Mouse (Mus musculus): ENCODE data around the gene Aif1. TPM values are rescaled to one million over a fixed set of nuclear protein-coding genes. Genes with fewer than 3 reads are reported as not detected.

The Aif1 gene
- polyA plus RNA-seq, 1 experiment from 2014 or later, result 6.2 TPM

- Histone ChIP-seq H3K36me3 (ENCODE audit: control insufficient read depth, insufficient read depth, low read length) (no peaks in the 10 kb centered on the region), H3K4me1 (ENCODE audit: control insufficient read depth, insufficient read depth, low read length) (peaks cover 9% of the 10 kb centered on the region; the same call in 1 of the 2 replicates), H3K9me3 (replicated peaks; ENCODE audit: control insufficient read depth, low read length, poor library complexity, severe bottlenecking) (no peaks in the 10 kb centered on the region), H3K27ac (ENCODE audit: low read length) (no peak overlapping the region), H3K9ac (ENCODE audit: low read depth, low read length) (no peak overlapping the region), H3K4me3 (ENCODE audit: low read depth, low read length) (no peak overlapping the region), H3K4me2 (ENCODE audit: low read length) (no peak overlapping the region), H3K27me3 (ENCODE audit: control insufficient read depth, insufficient read depth, low read depth, low read length) (peaks cover 21% of the 10 kb centered on the region)
- no peak for ATAC-seq
- WGBS, result 50% methylated on average over 5 of the region's 6 CpGs
Measured at GRCm38 (mm10) chr17:35197126-35197525, 21.3 kb upstream of the Aif1 start.

- ATAC-seq, result no peak
- peak overlapping the region; percentile 67 for H3K4me2 ChIP-seq (ENCODE audit: low read length)
- H3K36me3 ChIP-seq (ENCODE audit: control insufficient read depth, insufficient read depth, low read length), result no peaks in the 10 kb centered on the region
- H3K4me1 ChIP-seq (ENCODE audit: control insufficient read depth, insufficient read depth, low read length), result peaks cover 9% of the 10 kb centered on the region; the same call in 1 of the 2 replicates
- 33% methylated on average over 9 of the region's 9 CpGs for WGBS
- H3K9me3 ChIP-seq (replicated peaks; ENCODE audit: control insufficient read depth, low read length, poor library complexity, severe bottlenecking), result no peaks in the 10 kb centered on the region
- peak overlapping the region; percentile 45 for H3K4me3 ChIP-seq (ENCODE audit: low read depth, low read length)
- no peak overlapping the region for H3K9ac ChIP-seq (ENCODE audit: low read depth, low read length)
- peaks cover 21% of the 10 kb centered on the region for H3K27me3 ChIP-seq (ENCODE audit: control insufficient read depth, insufficient read depth, low read depth, low read length)
- no peak overlapping the region for H3K27ac ChIP-seq (ENCODE audit: low read length)
Measured at GRCm38 (mm10) chr17:35196321-35196641, 20.4 kb upstream of the Aif1 start.

- WGBS, result 2% methylated on average over 66 of the region's 66 CpGs
- peaks cover 9% of the 10 kb centered on the region; the same call in 1 of the 2 replicates for H3K4me1 ChIP-seq (ENCODE audit: control insufficient read depth, insufficient read depth, low read length)
- H3K27me3 ChIP-seq (ENCODE audit: control insufficient read depth, insufficient read depth, low read depth, low read length), result peaks cover 21% of the 10 kb centered on the region
- H3K9ac ChIP-seq (ENCODE audit: low read depth, low read length), result peak overlapping the region; percentile 61
- no peak overlapping the region for H3K27ac ChIP-seq (ENCODE audit: low read length)
- H3K4me2 ChIP-seq (ENCODE audit: low read length), result peak overlapping the region; percentile 67
- no peaks in the 10 kb centered on the region for H3K36me3 ChIP-seq (ENCODE audit: control insufficient read depth, insufficient read depth, low read length)
- H3K9me3 ChIP-seq (replicated peaks; ENCODE audit: control insufficient read depth, low read length, poor library complexity, severe bottlenecking), result no peaks in the 10 kb centered on the region
- peak; percentile 56; the same call in 1 of the 2 replicates for ATAC-seq
- H3K4me3 ChIP-seq (ENCODE audit: low read depth, low read length), result peak overlapping the region; percentile 45
Measured at GRCm38 (mm10) chr17:35195631-35196320, 19.9 kb upstream of the Aif1 start.

- H3K4me2 ChIP-seq (ENCODE audit: low read length), result peak overlapping the region; percentile 67
- no peak for ATAC-seq
- WGBS, result 45% methylated on average over 19 of the region's 19 CpGs
- H3K27me3 ChIP-seq (ENCODE audit: control insufficient read depth, insufficient read depth, low read depth, low read length), result peaks cover 21% of the 10 kb centered on the region
- H3K27ac ChIP-seq (ENCODE audit: low read length), result no peak overlapping the region
- H3K4me1 ChIP-seq (ENCODE audit: control insufficient read depth, insufficient read depth, low read length), result peaks cover 9% of the 10 kb centered on the region; the same call in 1 of the 2 replicates
- H3K4me3 ChIP-seq (ENCODE audit: low read depth, low read length), result peak overlapping the region; percentile 45
- H3K36me3 ChIP-seq (ENCODE audit: control insufficient read depth, insufficient read depth, low read length), result no peaks in the 10 kb centered on the region
- H3K9ac ChIP-seq (ENCODE audit: low read depth, low read length), result peak overlapping the region; percentile 61; the same call in 1 of the 2 replicates
- no peaks in the 10 kb centered on the region for H3K9me3 ChIP-seq (replicated peaks; ENCODE audit: control insufficient read depth, low read length, poor library complexity, severe bottlenecking)
Measured at GRCm38 (mm10) chr17:35194844-35195630, 19.2 kb upstream of the Aif1 start.

- Histone ChIP-seq H3K36me3 (ENCODE audit: control insufficient read depth, insufficient read depth, low read length) (no peaks in the 10 kb centered on the region), H3K9ac (ENCODE audit: low read depth, low read length) (no peak within 1 kb of the TSS), H3K27ac (ENCODE audit: low read length) (no peak within 1 kb of the TSS), H3K4me1 (ENCODE audit: control insufficient read depth, insufficient read depth, low read length) (peaks cover 9% of the 10 kb centered on the region; the same call in 1 of the 2 replicates), H3K4me3 (ENCODE audit: low read depth, low read length) (peak within 1 kb of the TSS; percentile 45), H3K9me3 (replicated peaks; ENCODE audit: control insufficient read depth, low read length, poor library complexity, severe bottlenecking) (no peaks in the 10 kb centered on the region), H3K27me3 (ENCODE audit: control insufficient read depth, insufficient read depth, low read depth, low read length) (peaks cover 21% of the 10 kb centered on the region), H3K4me2 (ENCODE audit: low read length) (no peak within 1 kb of the TSS; the same call in 1 of the 2 replicates)
- 81% methylated on average over 28 of the region's 28 CpGs for WGBS
- no peak for ATAC-seq
Measured at GRCm38 (mm10) chr17:35193881-35194843, 18.3 kb upstream of the Aif1 start, which contains the start of gene Ltb. Ltb (plus strand) TSS chr17:35194439.

GRCm38 (mm10) chr17:35192924-35193323, 17.1 kb upstream of the Aif1 start:
- no peak overlapping the region for H3K9ac ChIP-seq (ENCODE audit: low read depth, low read length)
- ATAC-seq, result no peak
- no peak overlapping the region for H3K4me3 ChIP-seq (ENCODE audit: low read depth, low read length)
- no peak overlapping the region for H3K4me2 ChIP-seq (ENCODE audit: low read length)
- H3K9me3 ChIP-seq (replicated peaks; ENCODE audit: control insufficient read depth, low read length, poor library complexity, severe bottlenecking), result no peaks in the 10 kb centered on the region
- WGBS, result 83% methylated on average over 5 of the region's 5 CpGs
- H3K27me3 ChIP-seq (ENCODE audit: control insufficient read depth, insufficient read depth, low read depth, low read length), result peaks cover 21% of the 10 kb centered on the region
- H3K27ac ChIP-seq (ENCODE audit: low read length), result no peak overlapping the region
- peaks cover 9% of the 10 kb centered on the region; the same call in 1 of the 2 replicates for H3K4me1 ChIP-seq (ENCODE audit: control insufficient read depth, insufficient read depth, low read length)
- no peaks in the 10 kb centered on the region for H3K36me3 ChIP-seq (ENCODE audit: control insufficient read depth, insufficient read depth, low read length)

GRCm38 (mm10) chr17:35191723-35192122, 15.9 kb upstream of the Aif1 start:
- Histone ChIP-seq H3K9ac (ENCODE audit: low read depth, low read length) (no peak overlapping the region), H3K4me2 (ENCODE audit: low read length) (no peak overlapping the region), H3K9me3 (replicated peaks; ENCODE audit: control insufficient read depth, low read length, poor library complexity, severe bottlenecking) (no peaks in the 10 kb centered on the region), H3K27me3 (ENCODE audit: control insufficient read depth, insufficient read depth, low read depth, low read length) (peaks cover 17% of the 10 kb centered on the region), H3K36me3 (ENCODE audit: control insufficient read depth, insufficient read depth, low read length) (no peaks in the 10 kb centered on the region), H3K4me1 (ENCODE audit: control insufficient read depth, insufficient read depth, low read length) (peaks cover 9% of the 10 kb centered on the region; the same call in 1 of the 2 replicates), H3K27ac (ENCODE audit: low read length) (no peak overlapping the region), H3K4me3 (ENCODE audit: low read depth, low read length) (no peak overlapping the region)
- WGBS, result 68% methylated on average over 2 of the region's 2 CpGs
- ATAC-seq, result no peak

- no peak for ATAC-seq
- Histone ChIP-seq H3K36me3 (ENCODE audit: control insufficient read depth, insufficient read depth, low read length) (no peaks in the 10 kb centered on the region), H3K4me2 (ENCODE audit: low read length) (no peak overlapping the region), H3K9ac (ENCODE audit: low read depth, low read length) (no peak overlapping the region), H3K9me3 (replicated peaks; ENCODE audit: control insufficient read depth, low read length, poor library complexity, severe bottlenecking) (no peaks in the 10 kb centered on the region), H3K27ac (ENCODE audit: low read length) (no peak overlapping the region), H3K4me1 (ENCODE audit: control insufficient read depth, insufficient read depth, low read length) (no peaks in the 10 kb centered on the region; the same call in 1 of the 2 replicates), H3K27me3 (ENCODE audit: control insufficient read depth, insufficient read depth, low read depth, low read length) (peaks cover 5% of the 10 kb centered on the region), H3K4me3 (ENCODE audit: low read depth, low read length) (no peak overlapping the region)
- 77% methylated on average over 4 of the region's 4 CpGs for WGBS
Measured at GRCm38 (mm10) chr17:35190096-35190495, 14.2 kb upstream of the Aif1 start.

Measured in midbrain, embryonic 16.5 days (tissue).